Mouse (Mus musculus) heart, adult 2 months (tissue): ENCODE data around the gene Dync1li1.

ENCODE experiments used
- CTCF ChIP-seq: fragments of 200-600 bp; IDR thresholded peaks from 2 replicates; pipeline ENCODE4 v1.8.1; 2022; ENCODE audit warnings: antibody characterized with exemption, mild to moderate bottlenecking, moderate library complexity
- EP300 ChIP-seq: fragments of 200-500 bp; IDR thresholded peaks from 2 replicates; pipeline ENCODE4 v1.6.1; 2011; ENCODE audit warnings: low read depth, low read length, control low read depth; ENCODE audit not compliant: insufficient read depth
- POLR2A ChIP-seq: fragments of 200-500 bp; IDR thresholded peaks from 2 replicates; pipeline ENCODE4 v1.6.1; 2011; ENCODE audit warnings: mild to moderate bottlenecking, low read depth, low read length, control low read depth; ENCODE audit not compliant: insufficient read depth

DNA sequence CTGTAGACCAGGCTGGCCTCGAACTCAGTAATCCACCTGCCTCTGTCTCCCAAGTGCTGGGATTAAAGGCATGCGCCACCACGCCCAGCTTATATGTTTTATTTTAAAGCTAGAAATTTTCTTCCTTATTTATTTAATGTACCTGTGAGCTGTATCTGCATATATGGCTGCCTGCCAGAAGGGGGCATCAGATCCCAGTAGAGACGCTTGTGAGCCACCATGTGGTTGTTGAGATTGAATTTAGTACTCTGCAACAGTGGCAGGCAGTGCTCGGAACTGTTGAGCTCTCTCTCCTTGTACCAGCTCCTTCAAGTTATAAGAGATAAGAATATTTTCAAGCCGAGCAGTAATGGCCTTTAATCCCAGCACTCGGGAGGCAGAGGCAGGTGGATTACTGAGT lies 21.8 kb downstream of the Dync1li1 start:
- TF ChIP-seq POLR2A (no peak), CTCF (peak; percentile 43), EP300 (no peak)
